Mouse (Mus musculus) CH12.LX (cell line): ENCODE measurements around the gene Kat2a. TPM values are rescaled to one million over a fixed set of nuclear protein-coding genes. Genes with fewer than 3 reads are reported as not detected.

Experiments used
- DNase-seq: peaks from one replicate; pipeline ENCODE4 v3.0.0-alpha.2; 2013; ENCODE audit errors: extremely low read depth
- H3K27ac ChIP-seq: 2 replicates; pipeline ENCODE4 v1.5.1; 2012; ENCODE audit warnings: low read depth, mild to moderate bottlenecking, control low read depth, moderate library complexity; ENCODE audit not compliant: insufficient read depth
- H3K27me3 ChIP-seq: replicated peaks from 2 replicates; pipeline ENCODE3; 2012; ENCODE audit warnings: inconsistent platforms
- H3K36me3 ChIP-seq, 2 experiments: replicated peaks in 1 of 2; 2 replicates each; pipeline versions ENCODE3 to v1.6.1; 2012; ENCODE audit warnings: inconsistent platforms in 1 of 2, low read length in 1 of 2, mild to moderate bottlenecking in 1 of 2, mixed read lengths in 1 of 2, moderate library complexity in 1 of 2; ENCODE audit not compliant: control insufficient read depth in 1 of 2, insufficient read depth in 1 of 2
- H3K4me1 ChIP-seq, 2 experiments: 2 replicates each; pipeline ENCODE4 v1.6.1; 2012; ENCODE audit warnings: inconsistent platforms in 1 of 2, moderate library complexity in 1 of 2; ENCODE audit not compliant: insufficient read depth in 2 of 2, control insufficient read depth in 1 of 2
- H3K4me2 ChIP-seq: 2 replicates; pipeline ENCODE4 v1.6.1; 2012; ENCODE audit warnings: low read depth, mild to moderate bottlenecking, control low read depth; ENCODE audit not compliant: poor library complexity, insufficient read depth, severe bottlenecking
- H3K4me3 ChIP-seq, 3 experiments: fragments of 150-350 bp in 1 of 3; sonication (generic) in 1 of 3; replicated peaks in 1 of 3; 2 replicates each; pipeline versions ENCODE3 to v1.5.1; 2011 to 2012; ENCODE audit warnings: low read depth in 2 of 3, low read length in 2 of 3, mild to moderate bottlenecking in 2 of 3, moderate library complexity in 2 of 3, control low read depth in 1 of 3, improper control_type of control experiment in 1 of 3, inconsistent platforms in 1 of 3, mixed read lengths in 1 of 3; ENCODE audit not compliant: poor library complexity in 1 of 3
- H3K79me2 ChIP-seq: replicated peaks from 2 replicates; pipeline ENCODE4 v1.6.1; 2012; ENCODE audit warnings: mild to moderate bottlenecking, moderate library complexity; ENCODE audit not compliant: control insufficient read depth, poor library complexity, insufficient read depth, severe bottlenecking; ENCODE audit errors: extremely low read depth
- H3K9ac ChIP-seq: 2 replicates; pipeline ENCODE4 v1.6.1; 2012; ENCODE audit warnings: low read depth, mild to moderate bottlenecking, control low read depth, moderate library complexity; ENCODE audit not compliant: insufficient read depth
- H3K9me3 ChIP-seq: replicated peaks from 2 replicates; pipeline ENCODE3; 2012; ENCODE audit warnings: low read length, inconsistent platforms, mixed read lengths
- BHLHE40 ChIP-seq: IDR thresholded peaks from 2 replicates; pipeline ENCODE4 v1.6.1; 2011; ENCODE audit warnings: mild to moderate bottlenecking, low read depth, low read length, improper control_type of control experiment
- CHD1 ChIP-seq: IDR thresholded peaks from 2 replicates; pipeline ENCODE4 v1.6.1; 2012; ENCODE audit warnings: low read depth, low read length, improper control_type of control experiment, inconsistent platforms
- CHD2 ChIP-seq: IDR thresholded peaks from 2 replicates; pipeline ENCODE4 v1.6.1; 2011; ENCODE audit warnings: low read length, improper control_type of control experiment
- CTCF ChIP-seq, 2 experiments: IDR thresholded peaks in 1 of 2; conservative IDR thresholded peaks in 1 of 2; 2 replicates each; pipeline ENCODE4 v1.5.1; 2011 to 2012; ENCODE audit warnings: low read depth in 2 of 2, low read length in 2 of 2, improper control_type of control experiment in 1 of 2, inconsistent platforms in 1 of 2, mild to moderate bottlenecking in 1 of 2, moderate library complexity in 1 of 2
- ELF1 ChIP-seq: IDR thresholded peaks from 2 replicates; pipeline ENCODE4 v1.6.1; 2014; ENCODE audit warnings: low read depth, mild to moderate bottlenecking, inconsistent platforms, low read length, improper control_type of control experiment
- ETS1 ChIP-seq: conservative IDR thresholded peaks from 2 replicates; pipeline ENCODE4 v1.6.1; 2012; ENCODE audit warnings: low read depth, mild to moderate bottlenecking, inconsistent platforms, low read length, improper control_type of control experiment, moderate library complexity
- GABPA ChIP-seq: IDR thresholded peaks from 2 replicates; pipeline ENCODE4 v1.6.1; 2012; ENCODE audit warnings: low read depth, low read length, improper control_type of control experiment, inconsistent platforms; ENCODE audit not compliant: insufficient replicate concordance
- HCFC1 ChIP-seq: IDR thresholded peaks from 2 replicates; pipeline ENCODE4 v1.6.1; 2012; ENCODE audit warnings: low read depth, mild to moderate bottlenecking, inconsistent platforms, low read length, improper control_type of control experiment
- IRF4 ChIP-seq: IDR thresholded peaks from 2 replicates; pipeline ENCODE4 v1.6.1; 2014; ENCODE audit warnings: low read depth, mild to moderate bottlenecking, inconsistent platforms, low read length, improper control_type of control experiment
- JUN ChIP-seq: IDR thresholded peaks from 2 replicates; pipeline ENCODE4 v1.6.1; 2011; ENCODE audit warnings: low read depth, mild to moderate bottlenecking, low read length, improper control_type of control experiment, moderate library complexity; ENCODE audit not compliant: insufficient read depth
- JUND ChIP-seq: conservative IDR thresholded peaks from 2 replicates; pipeline ENCODE4 v1.6.1; 2011; ENCODE audit warnings: low read depth, low read length, improper control_type of control experiment
- MAFK ChIP-seq: IDR thresholded peaks from 2 replicates; pipeline ENCODE4 v1.6.1; 2011; ENCODE audit warnings: low read length, improper control_type of control experiment; ENCODE audit not compliant: insufficient replicate concordance
- MAZ ChIP-seq: IDR thresholded peaks from 2 replicates; pipeline ENCODE4 v1.6.1; 2012; ENCODE audit warnings: low read depth, mild to moderate bottlenecking, inconsistent platforms, low read length, improper control_type of control experiment, moderate library complexity
- MEF2A ChIP-seq: IDR thresholded peaks from 2 replicates; pipeline ENCODE4 v1.6.1; 2014; ENCODE audit warnings: low read depth, mild to moderate bottlenecking, inconsistent platforms, low read length, improper control_type of control experiment, borderline replicate concordance
- MXI1 ChIP-seq: IDR thresholded peaks from 2 replicates; pipeline ENCODE4 v1.6.1; 2011; ENCODE audit warnings: mild to moderate bottlenecking, low read depth, low read length, improper control_type of control experiment
- NELFE ChIP-seq: IDR thresholded peaks from 2 replicates; pipeline ENCODE4 v1.6.1; 2011; ENCODE audit warnings: low read depth, low read length, improper control_type of control experiment
- NRF1 ChIP-seq: IDR thresholded peaks from 2 replicates; pipeline ENCODE4 v1.6.1; 2014; ENCODE audit warnings: low read depth, mild to moderate bottlenecking, inconsistent platforms, low read length, improper control_type of control experiment, moderate library complexity
- PAX5 ChIP-seq: IDR thresholded peaks from 2 replicates; pipeline ENCODE4 v1.6.1; 2012; ENCODE audit warnings: low read length, inconsistent platforms, mixed read lengths
- SIN3A ChIP-seq: IDR thresholded peaks from 2 replicates; pipeline ENCODE4 v1.6.1; 2012; ENCODE audit warnings: low read length, improper control_type of control experiment, inconsistent platforms
- SMC3 ChIP-seq: IDR thresholded peaks from 2 replicates; pipeline ENCODE4 v1.6.1; 2011; ENCODE audit warnings: low read depth, low read length, improper control_type of control experiment
- TBP ChIP-seq: conservative IDR thresholded peaks from 2 replicates; pipeline ENCODE4 v1.6.1; 2011; ENCODE audit warnings: low read depth, low read length, improper control_type of control experiment
- TCF12 ChIP-seq: IDR thresholded peaks from 2 replicates; pipeline ENCODE4 v1.6.1; 2014; ENCODE audit warnings: low read depth, mild to moderate bottlenecking, inconsistent platforms, low read length, improper control_type of control experiment
- UBTF ChIP-seq: IDR thresholded peaks from 2 replicates; pipeline ENCODE4 v1.6.1; 2012; ENCODE audit warnings: low read depth, mild to moderate bottlenecking, inconsistent platforms, low read length, improper control_type of control experiment, moderate library complexity
- USF1 ChIP-seq: IDR thresholded peaks from 2 replicates; pipeline ENCODE4 v1.6.1; 2014; ENCODE audit warnings: low read depth, mild to moderate bottlenecking, inconsistent platforms, low read length, improper control_type of control experiment
- USF2 ChIP-seq: conservative IDR thresholded peaks from 2 replicates; pipeline ENCODE4 v1.6.1; 2011; ENCODE audit warnings: low read depth, low read length, improper control_type of control experiment
- ZC3H11A ChIP-seq: IDR thresholded peaks from 2 replicates; pipeline ENCODE4 v1.6.1; 2012; ENCODE audit warnings: low read depth, mild to moderate bottlenecking, inconsistent platforms, low read length, improper control_type of control experiment
- ZKSCAN1 ChIP-seq: IDR thresholded peaks from 2 replicates; pipeline ENCODE4 v1.6.1; 2012; ENCODE audit warnings: low read depth, inconsistent platforms, low read length, improper control_type of control experiment, borderline replicate concordance
- ZNF384 ChIP-seq: IDR thresholded peaks from 2 replicates; pipeline ENCODE4 v1.6.1; 2012; ENCODE audit warnings: low read depth, low read length, improper control_type of control experiment, inconsistent platforms
- dilution Hi-C: fragments of 300-500 bp; cut with MboI; formaldehyde crosslinking; loops from 2 replicates; pipeline ENCODE4 v1.14.3; 2020; ENCODE audit warnings: low sequenced_read_pairs; ENCODE audit not compliant: extremely low pct_unique_long_range_greater_than_20kb, extremely low pct_ligation_motif_present
- in situ Hi-C: fragments of 300-500 bp; cut with MboI; formaldehyde crosslinking; loops from 3 replicates; pipeline ENCODE4 v1.14.3; 2019; ENCODE audit warnings: low sequenced_read_pairs, low pct_ligation_motif_present, low pct_unique_long_range_greater_than_20kb, mixed read lengths
- polyA plus RNA-seq: library from polyadenylated mRNA; unstranded; fragments of >175 nt; gene quantifications from 2 replicates; pipeline ENCODE4 v1.2.1, GENCODE M21; 2012; ENCODE audit warnings: low read depth; ENCODE audit not compliant: insufficient read length
- total RNA-seq, 2 experiments: library from RNA; depleted of rRNA; stranded (reverse); fragments of 300-350 nt in 1 of 2; fragments of >200 nt in 1 of 2; gene quantifications; 2 replicates each; pipeline ENCODE4 v1.2.3; 2012 to 2014

Kat2a gene
- total and polyA plus RNA-seq, 3 experiments = 27.2 to 82.9 (median 30.7) TPM

- Histone ChIP-seq H3K9me3 (no peaks in the 10 kb centered on the region), H3K36me3 (peaks cover 0 to 63% of the 10 kb centered on the region in 2 experiments), H3K79me2 (no peaks in the 10 kb centered on the region), H3K9ac (no peak overlapping the region), H3K4me2 (no peak overlapping the region), H3K27ac (no peak overlapping the region), H3K4me3 (no peak overlapping the region), H3K27me3 (no peaks in the 10 kb centered on the region), H3K4me1 (peaks cover 8 to 20% of the 10 kb centered on the region in 2 experiments)
- dilution Hi-C loops = no loop called here
- in situ Hi-C loops = loop anchor here (5.0 kb wide), 3 partner anchors 71 to 336 kb away; partner anchors contain the start of gene Cnp
- no peak for TF ChIP-seq NELFE
- no peak for TF ChIP-seq MEF2A
- no peak for TF ChIP-seq CHD2
- no peak for TF ChIP-seq HCFC1
- no peak for TF ChIP-seq SMC3
- no peak for TF ChIP-seq MAFK
- no peak for TF ChIP-seq ZNF384
- TF ChIP-seq ETS1 = no peak
- no peak for TF ChIP-seq JUND
- TF ChIP-seq SIN3A = no peak
- TF ChIP-seq MAZ = no peak
- TF ChIP-seq IRF4 = no peak
- TF ChIP-seq BHLHE40 = no peak
- no peak for TF ChIP-seq MXI1
- no peak for TF ChIP-seq CHD1
- TF ChIP-seq TBP = no peak
- TF ChIP-seq UBTF = no peak
- no peak for DNase-seq
Measured at GRCm38 (mm10) chr11:100697921-100698320, 14.3 kb downstream of the Kat2a start.

GRCm38 (mm10) chr11:100694926-100695325 is 17.3 kb downstream of the Kat2a start:
- dilution Hi-C loops (no loop called here), in situ Hi-C loops (loop anchor here (5.0 kb wide), 3 partner anchors 68 to 333 kb away; partner anchors contain the start of gene Cnp)
- H3K27ac ChIP-seq = no peak overlapping the region
- H3K27me3 ChIP-seq = no peaks in the 10 kb centered on the region
- H3K4me1 ChIP-seq = peaks cover 0 to 11% of the 10 kb centered on the region in 2 experiments; a peak in 2 of 4 replicates
- no peak overlapping the region for H3K4me2 ChIP-seq
- no peak overlapping the region for H3K4me3 ChIP-seq
- DNase-seq = peak; percentile 75
- no peaks in the 10 kb centered on the region for H3K9me3 ChIP-seq
- peaks cover 0 to 51% of the 10 kb centered on the region in 2 experiments for H3K36me3 ChIP-seq
- H3K79me2 ChIP-seq = no peaks in the 10 kb centered on the region
- H3K9ac ChIP-seq = no peak overlapping the region
- TF ChIP-seq MAFK (no peak), PAX5 (no peak), JUN (no peak), CTCF (conservative IDR thresholded peaks at IDR 0.05 in 1 of 2, IDR thresholded peaks at IDR 0.05 in 1 of 2; ENCODE audit: low read depth in 2 of 2, low read length in 2 of 2) (peak; percentile 95 to 99), ZC3H11A (peak; percentile 84), TCF12 (no peak), IRF4 (0 out of 2 replicates have a peak, but pooled peaks have one; percentile 15), BHLHE40 (no peak), USF1 (no peak), NELFE (no peak; the same call in 1 of the 2 replicates), SMC3 (peak; percentile 100), ZKSCAN1 (no peak), GABPA (no peak), CHD2 (no peak), HCFC1 (no peak), ELF1 (no peak), USF2 (no peak), NRF1 (0 out of 2 replicates have a peak, but pooled peaks have one; percentile 18), JUND (no peak), ETS1 (no peak), CHD1 (no peak)
